Mouse (Mus musculus) hindlimb bud, embryonic 11.5 days (tissue): ENCODE measurements at regions not wholly inside any gene's neighbourhood (a gene's known extent, or its start where the extent isn't known, plus 50 kb on each side); places are given as distances from the start of the nearest gene placed in this dataset.

Source experiments
- DNase-seq: peaks from one replicate; pipeline ENCODE4 v3.0.0-alpha.2; 2012; ENCODE audit warnings: low read depth, low spot score; ENCODE audit errors: extremely low spot score

DNA sequence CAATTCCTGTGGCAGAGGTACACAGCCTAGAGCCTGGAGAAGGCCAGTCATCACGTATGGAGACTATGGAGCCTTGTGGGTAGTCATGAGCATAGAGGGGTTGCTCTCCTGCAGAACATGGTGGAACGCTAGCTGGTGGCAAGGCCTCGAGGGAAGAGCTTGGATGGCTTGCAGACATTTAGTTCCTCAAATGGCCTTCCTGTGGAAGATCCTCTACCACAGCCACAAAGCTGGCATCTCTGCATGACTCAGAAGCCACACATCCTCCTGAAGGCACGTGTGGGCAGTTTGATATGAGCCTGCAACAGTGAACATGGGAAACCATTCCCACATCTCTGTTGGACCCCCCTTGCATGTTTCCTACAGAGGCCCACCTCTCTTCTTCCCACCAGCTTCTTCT is 547.9 kb upstream of the Lrrc6 start:
- DNase-seq = no peak

GRCm38 (mm10) chr15:67048148-67048547 is 547.4 kb upstream of the Lrrc6 start:
- DNase-seq = no peak

DNA sequence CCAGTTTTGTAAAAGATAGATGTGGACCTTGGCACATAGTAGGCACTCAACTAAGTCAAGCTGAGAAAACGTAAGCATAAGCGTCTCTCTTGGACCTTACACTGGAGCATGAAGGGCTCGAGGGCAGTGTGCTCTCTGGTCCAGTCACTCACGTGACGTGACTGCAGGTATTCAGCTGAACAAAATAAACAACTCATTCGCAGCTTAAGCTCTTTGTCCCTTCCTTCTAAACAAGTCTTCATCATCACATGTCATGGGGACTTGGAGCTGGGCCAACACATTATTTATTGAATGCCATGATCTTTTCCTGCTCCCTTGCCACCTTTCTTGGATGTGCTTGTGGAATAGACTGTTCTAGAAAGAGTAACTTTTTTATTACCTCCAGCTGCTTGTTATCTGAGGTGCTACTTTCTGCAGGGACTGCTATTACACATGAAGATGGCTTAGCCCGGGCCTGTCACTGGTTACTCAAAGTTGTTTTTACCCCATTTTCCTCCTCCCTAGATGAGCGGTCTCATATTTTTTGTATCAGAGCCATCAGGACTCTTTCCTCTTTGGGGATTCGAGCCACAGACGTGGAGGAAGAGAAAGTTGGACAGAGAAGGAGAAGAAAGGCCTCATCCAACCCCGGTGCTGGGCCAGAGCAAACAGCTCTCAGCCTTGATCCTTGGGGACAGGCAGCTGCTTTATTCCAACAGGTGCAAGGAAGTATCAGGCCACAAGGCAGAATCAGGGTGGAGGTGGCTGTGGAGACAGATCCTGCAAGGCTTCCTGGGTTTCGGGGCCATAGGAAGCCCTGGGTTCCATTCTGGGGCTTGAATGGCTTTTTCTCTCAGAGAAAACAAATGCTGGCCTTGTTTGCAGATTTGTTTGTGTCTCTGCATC is 545.5 kb upstream of the Lrrc6 start:
- no peak for DNase-seq

GRCm38 (mm10) chr15:67045329-67045728 is 544.6 kb upstream of the Lrrc6 start:
- no peak for DNase-seq

DNA sequence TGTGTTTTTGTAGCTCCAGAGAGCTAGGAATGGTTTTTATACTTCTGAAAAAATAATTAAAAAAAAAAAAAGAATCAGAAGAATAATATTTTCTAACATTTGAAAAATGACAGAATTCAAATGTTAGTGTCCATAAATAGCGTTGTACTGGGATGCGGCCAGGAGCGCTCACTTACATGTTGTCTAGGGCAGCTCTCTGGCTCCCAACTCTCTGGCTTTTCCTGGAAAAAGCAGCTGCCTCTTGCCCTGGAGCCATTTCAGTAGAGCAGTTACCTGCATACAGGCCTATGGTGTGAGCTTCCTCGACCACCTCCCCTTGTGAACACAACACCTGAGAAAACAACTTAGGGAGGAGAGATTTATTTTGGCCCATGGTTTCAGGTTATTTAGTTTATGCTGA is 544.1 kb upstream of the Lrrc6 start:
- no peak for DNase-seq

DNA sequence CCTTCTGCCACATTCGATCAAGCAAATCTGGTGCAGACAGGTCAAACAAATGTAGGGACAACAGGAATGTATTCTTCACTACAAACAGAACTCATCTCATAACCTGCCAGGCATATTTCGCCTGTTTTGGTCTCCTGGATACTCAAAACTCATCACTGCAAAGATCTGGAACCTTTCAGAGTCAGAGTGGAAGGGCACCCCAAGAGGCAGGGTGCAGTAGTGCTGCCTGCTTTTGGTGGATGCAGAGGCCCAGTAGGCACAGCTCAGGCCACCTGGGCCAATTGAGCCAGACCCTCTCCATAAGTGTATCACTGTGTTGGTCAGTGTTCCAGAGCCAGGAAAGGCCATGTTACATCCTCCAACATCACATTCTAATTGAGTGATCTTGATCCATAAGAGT is 541.4 kb upstream of the Lrrc6 start:
- DNase-seq = no peak

DNA sequence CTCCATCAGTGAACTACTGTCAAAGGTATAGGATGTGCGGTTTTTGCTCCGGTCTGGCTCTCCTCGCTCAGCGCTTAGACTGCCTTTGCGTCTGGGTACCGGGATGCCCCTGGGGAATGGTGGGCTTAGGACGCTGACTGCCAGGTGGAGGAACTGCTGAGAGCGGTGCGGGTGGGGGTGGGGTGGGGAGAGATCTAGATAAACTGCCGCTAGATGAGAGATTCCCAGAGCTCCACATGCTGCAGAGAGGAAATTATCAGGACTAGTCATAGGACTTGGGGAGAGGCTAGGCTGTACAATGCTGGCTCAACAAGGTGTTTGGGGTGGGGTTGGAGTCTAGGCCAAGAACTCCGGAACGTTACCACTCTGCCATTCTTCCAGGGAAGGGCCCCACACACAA is 539.5 kb upstream of the Lrrc6 start:
- DNase-seq = no peak

DNA sequence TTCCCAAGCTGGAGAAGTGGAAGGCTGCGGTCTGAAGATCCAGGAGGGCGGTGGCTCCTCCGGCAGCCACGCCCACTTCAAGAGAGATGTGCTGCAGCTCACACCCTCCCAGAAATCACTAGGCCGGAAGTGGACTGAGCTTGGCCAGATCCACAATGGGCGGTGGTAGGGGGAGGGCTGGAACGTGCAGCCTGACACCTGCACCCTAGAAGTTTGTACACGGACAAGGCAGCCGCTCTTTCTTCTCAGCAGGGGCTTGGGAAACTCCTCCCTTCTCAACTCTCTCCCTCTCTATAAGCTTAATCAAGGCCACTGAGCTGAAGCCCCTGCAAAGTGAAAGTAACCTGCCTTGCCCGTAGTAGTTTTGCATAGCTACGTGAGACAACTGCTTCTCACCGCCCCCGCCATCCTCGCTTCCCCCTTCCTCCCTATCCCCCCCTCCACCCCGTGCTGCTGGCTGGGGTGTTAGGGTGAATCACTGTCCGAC is 538.8 kb upstream of the Lrrc6 start:
- DNase-seq = peak; percentile 31

- no peak for DNase-seq
Measured at GRCm38 (mm10) chr15:67037647-67038046, 536.9 kb upstream of the Lrrc6 start.

- no peak for DNase-seq
Measured at GRCm38 (mm10) chr15:67036341-67036740, 535.6 kb upstream of the Lrrc6 start.

DNA sequence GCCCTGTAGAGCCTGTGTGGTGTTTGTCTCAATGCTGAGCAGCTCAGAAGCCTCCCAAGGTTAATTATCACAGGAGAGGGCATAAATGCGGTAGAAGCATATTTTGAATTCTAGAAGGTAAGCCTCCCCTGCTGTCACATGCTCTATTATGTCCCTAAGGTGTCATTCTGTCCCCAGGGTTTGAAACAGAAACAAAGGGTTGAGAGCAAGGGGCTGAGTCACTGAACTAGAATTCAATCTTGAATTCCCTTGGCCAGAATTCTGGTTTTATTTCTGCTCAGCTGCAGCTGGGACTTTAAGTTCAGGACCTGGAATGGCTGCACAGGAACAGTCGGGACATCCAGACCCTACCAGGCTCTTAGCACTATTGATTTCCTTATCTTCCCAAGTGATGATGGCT is 533.2 kb upstream of the Lrrc6 start:
- no peak for DNase-seq

- no peak for DNase-seq
Measured at GRCm38 (mm10) chr15:67031866-67032526, 531.3 kb upstream of the Lrrc6 start.

GRCm38 (mm10) chr15:67030975-67031374 is 530.3 kb upstream of the Lrrc6 start:
- no peak for DNase-seq

DNA sequence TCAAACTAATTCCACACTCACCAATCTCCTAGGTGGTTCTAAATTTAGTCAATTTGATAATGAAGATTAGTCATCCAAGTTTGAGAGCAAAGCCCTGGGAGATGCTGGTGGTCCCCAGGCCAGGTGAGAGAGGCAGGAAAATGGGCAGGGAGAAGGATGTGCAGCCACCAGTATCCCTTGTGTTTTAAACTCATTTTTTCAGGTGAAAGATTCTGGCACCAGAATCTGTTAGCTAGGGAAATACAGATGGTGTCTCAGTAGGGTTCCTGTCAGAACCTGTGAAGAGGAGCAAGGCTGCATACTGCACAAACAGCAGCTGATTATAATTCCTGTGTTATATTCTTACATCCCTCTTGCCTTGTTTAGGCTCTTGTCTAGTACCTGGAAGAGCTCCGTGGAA is 527.5 kb upstream of the Lrrc6 start:
- DNase-seq = no peak

DNA sequence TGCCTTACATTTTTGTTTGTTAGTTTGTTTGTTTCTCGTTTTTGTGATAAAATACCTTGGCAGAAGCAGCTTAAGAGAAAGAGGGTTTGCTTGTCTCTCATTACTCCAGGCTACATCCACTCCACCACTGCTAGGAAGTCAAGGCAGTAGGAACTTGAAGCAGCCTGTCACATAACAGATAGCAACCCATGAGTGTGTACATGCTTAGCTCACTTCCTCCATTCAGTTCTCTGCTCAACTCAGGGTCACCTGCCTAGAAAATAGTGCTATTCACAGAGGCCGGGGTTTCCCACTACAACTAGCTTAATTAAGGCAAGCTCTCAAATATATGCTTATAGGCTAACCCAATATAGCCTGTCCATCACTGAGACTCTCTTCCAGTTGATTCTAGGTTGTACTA is 527.0 kb upstream of the Lrrc6 start:
- no peak for DNase-seq

DNA sequence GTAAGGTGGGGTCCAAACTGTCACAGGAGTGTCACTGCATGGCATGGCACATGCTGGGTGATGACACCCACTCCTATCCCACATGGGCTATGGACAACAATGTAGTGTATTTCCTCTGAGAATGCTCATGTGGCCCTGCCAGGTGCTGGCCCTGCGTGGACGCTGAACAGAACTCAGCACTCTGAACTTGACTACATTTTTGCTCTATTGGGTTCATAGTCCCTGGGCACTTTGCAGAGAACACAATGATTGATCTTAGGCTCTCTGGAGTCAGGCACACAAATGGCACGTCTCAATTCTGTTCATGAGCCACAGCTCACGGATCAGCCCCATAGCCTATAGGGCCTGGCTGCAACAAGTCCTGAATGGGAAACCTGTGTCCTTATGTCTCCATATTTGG is 525.0 kb upstream of the Lrrc6 start:
- DNase-seq = no peak

DNA sequence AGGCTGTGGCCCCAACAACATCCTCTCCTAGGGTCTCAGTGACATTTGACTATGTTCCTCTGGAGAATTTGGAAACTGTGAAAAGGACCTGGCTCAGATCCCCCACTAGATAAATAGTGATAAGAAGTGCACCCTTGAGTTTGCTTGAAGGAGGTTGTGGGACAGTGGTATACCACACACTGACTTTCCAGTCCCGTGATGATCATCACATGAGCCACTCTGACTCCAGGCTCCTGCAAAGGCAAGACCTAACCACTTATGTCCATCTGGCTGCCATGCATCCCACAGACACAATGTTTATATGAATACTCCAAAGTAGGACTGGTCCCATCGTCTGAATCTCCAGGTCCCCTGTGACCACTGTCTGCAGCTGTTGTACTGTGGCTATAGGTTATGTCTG is 523.7 kb upstream of the Lrrc6 start:
- DNase-seq = no peak

DNA sequence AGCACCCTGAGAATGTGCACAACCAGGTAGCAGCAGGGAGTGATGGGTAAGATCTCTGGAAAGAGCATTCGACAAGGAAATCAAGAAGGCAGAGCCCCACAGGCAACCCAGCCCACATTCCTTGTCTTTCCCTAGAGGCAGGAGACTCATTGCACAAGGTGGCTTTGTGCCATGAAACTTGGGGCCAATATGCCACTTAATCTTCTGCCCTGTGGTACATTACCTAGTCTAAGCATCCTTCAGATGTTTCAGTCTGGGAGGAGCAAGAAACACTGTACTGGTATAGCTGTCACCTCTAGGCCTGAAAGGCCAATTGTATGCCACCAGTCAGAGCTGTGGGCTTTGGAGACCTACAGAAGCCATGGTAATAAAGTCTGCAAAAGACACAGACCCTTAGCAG is 522.4 kb upstream of the Lrrc6 start:
- DNase-seq = no peak

DNA sequence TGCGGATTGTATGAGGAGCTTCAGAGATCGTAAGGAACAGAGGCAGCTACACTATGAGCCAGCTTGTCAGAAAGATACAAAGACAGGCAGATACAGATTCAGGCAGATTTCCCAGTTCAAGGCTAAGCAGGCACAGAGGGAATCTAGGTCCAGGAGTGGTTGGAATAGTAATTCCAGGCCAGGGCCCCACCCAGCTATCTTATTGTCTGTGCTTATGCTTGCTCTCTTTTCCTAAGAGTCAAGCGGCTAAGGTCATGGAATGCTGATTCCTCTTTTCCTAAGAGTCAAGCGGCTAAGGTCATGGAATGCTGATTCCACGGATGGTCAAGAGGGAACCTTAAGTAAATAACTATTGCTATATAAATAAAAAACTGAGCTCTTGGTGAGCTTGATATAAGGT is 520.7 kb upstream of the Lrrc6 start:
- DNase-seq = no peak

- no peak for DNase-seq
Measured at GRCm38 (mm10) chr15:67019891-67020290, 519.2 kb upstream of the Lrrc6 start.

GRCm38 (mm10) chr15:67019194-67019661 is 518.5 kb upstream of the Lrrc6 start:
- peak; percentile 10 for DNase-seq
